Mouse (Mus musculus) CD4-positive helper T cell, adult 2 months (primary cell): ENCODE measurements around the gene Ap2a2.
"Not testable (repeated sequence)": the region's sequence is repeated elsewhere in the genome, so short reads cannot be mapped to it uniquely, and the experiment has no call there.

ENCODE experiments used
- DNase-seq: peaks from one replicate; pipeline ENCODE4 v3.0.0-alpha.2; 2012; ENCODE audit warnings: low read depth, missing footprints, low spot score

Ap2a2 gene

DNA sequence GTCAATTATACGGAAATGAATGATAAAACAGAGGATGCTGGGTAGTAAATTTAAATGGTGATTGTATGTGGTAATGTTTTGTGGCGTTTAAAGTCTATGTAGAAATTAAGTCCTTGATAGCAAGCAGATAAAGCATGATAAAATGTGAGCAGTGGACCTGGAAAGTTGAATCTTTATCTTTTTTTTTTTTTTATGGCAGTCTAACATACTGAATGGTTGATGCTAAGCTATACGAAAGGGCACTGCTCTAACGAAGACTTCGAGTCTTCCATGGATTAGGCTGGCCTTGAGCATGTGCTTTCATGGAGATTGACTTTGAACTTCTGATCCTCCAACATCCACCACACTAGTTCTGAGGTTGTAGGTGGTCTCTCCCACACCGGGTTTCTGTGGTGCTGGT, 31.1 kb downstream of the Ap2a2 start:
- DNase-seq, result no peak

DNA sequence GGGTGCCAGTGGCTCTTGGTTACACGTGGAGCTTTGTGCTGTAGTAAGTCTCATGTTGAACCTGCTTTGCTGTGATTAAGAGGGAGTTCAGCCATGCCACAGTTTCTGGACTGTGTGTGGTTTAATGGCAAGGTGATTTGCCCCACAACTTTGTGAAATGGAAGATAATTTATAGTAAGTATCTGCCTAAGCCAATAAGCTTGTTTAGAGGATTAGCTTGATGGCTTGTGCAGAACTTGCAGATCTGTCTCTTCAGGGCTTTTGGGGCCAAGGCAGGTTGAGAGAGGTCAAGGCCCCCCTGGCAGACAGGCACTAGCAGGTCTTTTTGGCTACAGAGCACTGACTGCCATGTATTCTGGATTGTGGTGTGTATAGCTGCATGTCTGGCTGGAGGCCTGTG, 35.0 kb downstream of the Ap2a2 start:
- no peak for DNase-seq

DNA sequence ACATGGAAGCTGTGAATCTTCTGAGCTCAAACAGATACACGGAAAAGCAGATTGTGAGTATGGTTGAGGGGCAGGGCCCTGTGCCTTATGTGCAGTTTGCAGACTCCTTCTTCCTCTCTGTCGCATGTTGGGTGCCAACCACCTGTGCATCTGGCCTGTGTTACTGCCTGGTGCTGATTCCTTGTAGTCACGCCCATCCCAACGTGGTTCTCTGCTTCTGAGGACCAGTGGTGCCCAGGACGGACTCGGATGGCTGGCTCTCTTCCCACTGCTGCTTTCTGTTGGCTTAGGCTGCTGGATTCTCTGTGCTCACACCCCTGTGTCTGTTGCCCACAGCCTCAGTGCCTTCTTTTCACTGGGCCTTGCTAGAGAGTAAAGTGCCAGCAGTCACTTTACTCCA, 35.6 kb downstream of the Ap2a2 start:
- no peak for DNase-seq

DNA sequence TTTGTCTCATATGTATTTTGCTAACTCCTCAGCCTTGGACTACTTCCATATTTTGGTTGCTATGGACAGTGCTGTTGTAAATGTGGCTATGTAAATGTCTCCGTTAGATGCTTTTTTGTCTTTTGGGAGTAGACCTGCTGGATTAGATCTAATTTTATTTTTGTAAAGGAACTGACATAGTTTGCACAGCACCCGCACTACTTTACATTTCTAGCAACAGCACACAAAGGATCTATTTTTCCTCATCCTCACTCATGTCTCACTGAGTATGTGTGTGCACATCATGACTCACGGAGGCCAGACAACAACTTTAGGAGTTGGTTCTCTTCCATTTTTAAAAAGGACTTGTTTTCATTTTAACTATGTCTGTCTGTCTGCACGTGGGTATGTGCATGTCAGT, 45.7 kb downstream of the Ap2a2 start:
- DNase-seq, result no peak

DNA sequence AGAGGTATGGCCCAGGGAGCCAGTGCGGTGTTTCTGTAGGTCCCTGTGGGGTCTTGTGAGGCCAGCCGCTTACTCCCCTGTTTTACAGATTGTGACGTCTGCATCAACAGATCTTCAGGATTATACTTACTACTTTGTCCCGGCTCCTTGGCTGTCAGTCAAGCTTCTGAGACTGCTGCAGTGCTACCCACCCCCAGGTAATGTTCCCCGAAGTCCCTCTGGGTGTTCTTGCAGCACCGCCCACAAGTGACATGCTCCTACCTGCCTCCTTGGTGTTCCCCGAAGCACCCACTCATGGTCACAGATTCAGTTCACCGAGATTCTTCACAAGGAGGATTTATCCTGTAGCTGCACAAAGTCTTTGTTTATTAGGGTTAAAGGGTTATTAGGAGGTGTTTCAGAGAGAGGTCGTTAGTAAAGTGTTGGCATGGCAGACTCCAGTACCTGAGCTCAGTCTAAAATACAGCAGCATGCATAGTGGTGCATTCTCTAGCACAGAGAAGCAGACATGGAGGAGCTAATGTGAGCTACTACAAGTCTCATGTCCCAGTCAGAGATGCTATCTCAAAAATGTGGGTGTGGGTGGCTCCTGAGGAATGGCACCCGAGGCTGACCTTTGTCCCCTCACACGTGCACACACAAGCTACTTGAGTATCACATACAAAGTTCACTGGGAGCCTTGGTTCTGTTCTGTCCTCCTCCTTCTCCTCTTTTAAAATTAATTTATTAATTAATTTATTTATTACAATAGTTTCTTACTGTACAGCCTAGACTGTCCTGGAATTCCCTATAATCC, 47.9 kb downstream of the Ap2a2 start:
- DNase-seq, result no peak

DNA sequence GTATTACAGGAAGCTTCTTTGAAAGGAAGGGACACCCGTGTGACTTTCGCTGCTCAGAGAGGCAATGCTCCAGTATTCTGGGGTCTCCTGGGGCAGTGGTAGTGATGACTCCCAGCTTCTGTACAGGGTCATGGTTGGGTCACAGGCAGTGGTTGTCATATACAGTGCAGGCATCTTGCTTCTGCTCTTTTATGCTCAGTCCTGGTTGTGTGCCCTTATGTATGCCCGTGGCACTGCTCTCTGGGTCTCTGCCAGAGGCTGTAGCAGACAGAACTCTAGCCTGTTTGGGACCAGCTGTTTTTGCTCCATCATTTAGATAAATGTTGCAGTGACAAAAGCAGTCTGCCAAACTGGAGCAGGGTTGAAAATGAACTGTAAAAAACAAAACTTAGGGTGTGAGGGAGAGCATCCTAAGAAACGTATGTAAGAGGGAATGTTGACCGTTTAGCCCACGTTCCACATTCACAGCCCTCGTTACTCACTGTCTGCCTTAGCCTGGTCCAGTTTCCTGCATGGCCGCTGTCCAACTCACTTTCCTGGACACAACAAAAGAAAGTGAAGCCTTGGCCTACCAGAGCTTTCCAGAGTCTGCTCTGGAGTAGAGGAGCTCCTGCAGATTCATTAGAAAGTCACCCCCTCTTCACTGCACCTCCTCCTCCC, 49.9 kb downstream of the Ap2a2 start:
- DNase-seq, result no peak

DNA sequence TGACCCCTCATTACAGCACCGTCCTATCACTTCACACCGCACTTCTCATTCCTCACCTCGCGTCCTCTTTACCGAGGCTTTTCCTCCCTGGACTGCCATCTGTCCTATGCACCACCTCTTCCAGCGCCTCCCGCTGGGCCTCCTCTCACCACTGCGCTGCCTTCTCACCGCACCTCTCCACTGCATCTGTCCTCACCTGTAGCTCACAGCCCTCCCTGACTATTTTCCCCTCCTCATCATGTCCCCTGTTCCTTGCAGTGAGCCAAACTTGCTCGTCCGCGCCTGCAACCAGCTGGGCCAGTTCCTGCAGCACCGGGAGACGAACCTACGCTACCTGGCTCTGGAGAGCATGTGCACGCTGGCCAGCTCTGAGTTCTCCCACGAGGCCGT, 50.4 kb downstream of the Ap2a2 start:
- no peak for DNase-seq

DNA sequence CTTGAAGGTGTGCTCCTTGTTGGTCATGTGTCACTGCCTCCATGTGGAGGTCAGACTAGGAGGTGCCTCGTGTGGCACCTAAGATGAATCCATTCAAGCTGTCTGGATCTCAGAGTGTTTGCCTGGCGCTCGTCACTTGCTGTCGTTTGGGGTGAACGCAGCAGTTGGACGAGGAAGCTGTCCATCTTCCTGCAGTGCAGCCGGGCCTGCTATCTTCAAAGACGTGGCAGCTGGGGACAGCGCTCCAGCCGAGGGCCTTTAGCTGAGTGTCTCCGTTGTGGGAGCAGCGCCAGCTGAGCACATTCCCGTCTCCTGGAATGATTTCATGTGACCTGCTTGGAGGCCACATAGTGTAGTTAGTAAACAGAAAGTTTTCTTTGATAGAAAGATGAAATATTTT, 50.8 kb downstream of the Ap2a2 start:
- no peak for DNase-seq

DNA sequence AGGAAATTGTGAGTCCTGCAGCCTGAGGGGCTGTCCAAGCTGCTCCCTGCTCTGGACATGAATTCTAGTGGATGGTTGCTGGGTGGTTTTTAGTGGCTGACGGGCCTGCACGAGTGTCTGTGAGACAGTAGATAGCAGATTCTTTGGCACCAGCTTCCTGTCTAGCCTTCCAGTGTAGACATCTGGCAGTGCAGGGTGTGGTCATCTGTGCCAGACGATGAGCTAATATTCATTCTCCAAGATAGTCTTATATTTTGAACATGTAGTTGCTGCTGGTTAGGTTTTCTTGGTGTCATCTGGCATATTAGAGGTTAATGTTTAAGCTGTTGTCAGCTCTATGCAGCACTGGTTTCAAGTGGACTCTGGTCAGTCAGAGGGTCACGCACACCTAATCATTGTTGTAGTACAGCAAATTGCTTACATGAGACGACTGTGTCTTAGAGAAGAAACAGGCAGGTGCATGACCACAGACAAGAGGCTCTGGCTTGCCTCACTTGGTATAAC, 52.4 kb downstream of the Ap2a2 start:
- no peak for DNase-seq

DNA sequence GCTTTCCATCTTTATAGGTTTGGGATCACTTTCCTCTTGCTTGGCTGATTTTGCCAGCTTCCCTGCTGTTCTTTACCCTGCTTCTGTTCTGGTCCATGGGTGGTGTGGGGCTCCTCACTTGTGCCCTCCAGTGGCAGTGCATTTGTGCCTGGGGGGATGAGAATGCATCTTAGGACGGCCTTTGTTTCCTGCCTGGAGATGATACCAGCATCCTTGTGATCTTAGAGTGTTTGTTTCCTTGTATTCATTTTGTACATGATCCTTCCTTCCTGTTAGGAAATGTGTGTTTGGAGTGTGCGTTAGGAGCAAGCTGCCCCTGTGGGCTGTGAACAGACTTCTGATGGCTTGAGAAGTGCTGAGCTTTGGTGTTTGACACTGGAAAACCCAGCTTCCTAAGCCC, 62.2 kb downstream of the Ap2a2 start:
- DNase-seq, result no peak

DNA sequence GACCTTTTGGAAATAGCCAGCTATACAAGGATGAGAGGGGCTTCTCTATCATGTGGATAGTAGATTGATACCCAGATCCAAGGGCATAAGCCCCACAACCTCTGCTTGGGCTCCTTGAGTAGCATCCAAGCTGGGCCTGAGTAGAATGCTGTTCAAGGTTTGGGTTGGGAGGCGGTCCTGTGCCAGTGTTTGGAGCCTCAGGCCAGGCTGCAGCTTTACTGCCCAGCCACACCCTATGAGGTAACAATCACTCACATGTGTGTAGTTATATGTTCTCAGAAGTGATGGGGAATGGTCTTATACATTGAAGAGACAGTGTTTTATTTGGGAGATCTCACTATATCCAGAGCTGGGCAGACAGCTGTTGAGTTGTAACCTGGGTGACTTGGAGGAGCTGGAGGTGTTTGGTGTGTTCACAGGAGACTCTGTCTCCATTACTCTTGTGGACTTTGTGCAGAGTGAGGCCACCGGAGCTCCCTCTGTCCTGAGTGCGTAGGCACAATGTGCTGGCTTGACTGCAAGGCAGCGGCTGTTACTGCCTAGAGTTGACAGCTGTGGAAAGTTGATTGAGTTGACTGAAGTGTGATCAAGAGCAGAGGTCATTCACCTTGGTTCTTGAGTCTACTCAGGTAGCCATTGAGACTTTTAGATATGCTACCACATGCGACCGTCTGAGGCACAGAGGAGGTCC, 63.3 kb downstream of the Ap2a2 start:
- no peak for DNase-seq

DNA sequence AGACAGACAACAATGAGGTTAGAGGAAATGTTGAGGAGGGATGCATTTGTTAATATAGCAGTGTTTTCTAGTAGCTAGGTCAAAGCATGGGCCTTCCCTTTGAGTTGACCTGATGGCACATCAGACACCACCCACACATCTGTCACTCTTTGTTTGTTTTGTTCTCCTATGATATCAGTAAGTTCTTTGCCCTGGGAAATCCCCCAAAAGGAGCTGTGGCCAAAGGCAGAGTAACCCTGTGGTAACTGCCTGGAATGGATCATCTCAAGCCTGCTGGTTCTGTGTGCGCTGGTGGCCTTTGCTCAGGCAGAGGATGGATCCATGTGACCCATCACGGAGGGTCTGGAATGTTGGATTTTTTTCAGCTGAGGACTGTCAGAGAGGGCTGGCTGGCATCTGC, 66.0 kb downstream of the Ap2a2 start:
- DNase-seq, result no peak

DNA sequence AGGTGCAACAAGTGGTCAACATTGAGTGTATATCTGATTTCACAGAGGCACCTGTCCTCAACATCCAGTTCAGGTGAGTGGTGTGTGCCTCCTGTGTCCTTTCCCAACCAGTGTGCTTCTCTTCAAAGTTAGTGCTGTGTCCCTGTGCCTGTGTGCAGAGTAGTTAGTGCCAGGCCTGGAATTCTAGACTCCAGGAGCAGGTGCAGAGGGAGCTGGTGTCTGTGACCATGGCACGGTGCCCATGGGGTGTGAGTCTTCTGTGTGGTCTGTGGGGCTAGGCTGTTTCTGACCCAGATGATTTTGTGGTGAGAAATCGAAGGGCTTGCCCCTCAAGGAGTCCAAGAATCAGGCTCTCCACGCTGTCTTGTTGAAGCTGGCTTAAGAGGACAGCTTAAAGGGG, 67.3 kb downstream of the Ap2a2 start:
- DNase-seq, result no peak

DNA sequence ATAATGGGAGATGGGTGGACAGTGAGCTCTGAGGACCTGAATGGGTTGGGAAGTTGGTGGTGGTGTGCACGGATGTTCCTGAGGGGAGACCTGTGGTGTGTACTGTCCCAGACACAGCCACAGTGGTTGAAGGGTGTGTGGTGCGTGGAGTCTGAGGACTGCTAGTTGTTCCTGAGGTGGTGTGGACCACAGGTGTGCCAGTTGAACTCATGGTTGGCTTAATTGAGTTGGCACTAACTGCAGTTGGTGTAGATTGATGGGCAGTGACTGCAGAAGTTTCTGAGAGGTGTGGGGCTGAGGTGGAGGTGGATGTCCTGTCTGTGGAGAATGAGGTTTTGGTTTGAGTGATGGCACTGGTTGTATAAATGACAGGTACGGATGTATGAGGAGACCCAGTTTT, 76.1 kb downstream of the Ap2a2 start:
- DNase-seq, result not testable (repeated sequence)

DNA sequence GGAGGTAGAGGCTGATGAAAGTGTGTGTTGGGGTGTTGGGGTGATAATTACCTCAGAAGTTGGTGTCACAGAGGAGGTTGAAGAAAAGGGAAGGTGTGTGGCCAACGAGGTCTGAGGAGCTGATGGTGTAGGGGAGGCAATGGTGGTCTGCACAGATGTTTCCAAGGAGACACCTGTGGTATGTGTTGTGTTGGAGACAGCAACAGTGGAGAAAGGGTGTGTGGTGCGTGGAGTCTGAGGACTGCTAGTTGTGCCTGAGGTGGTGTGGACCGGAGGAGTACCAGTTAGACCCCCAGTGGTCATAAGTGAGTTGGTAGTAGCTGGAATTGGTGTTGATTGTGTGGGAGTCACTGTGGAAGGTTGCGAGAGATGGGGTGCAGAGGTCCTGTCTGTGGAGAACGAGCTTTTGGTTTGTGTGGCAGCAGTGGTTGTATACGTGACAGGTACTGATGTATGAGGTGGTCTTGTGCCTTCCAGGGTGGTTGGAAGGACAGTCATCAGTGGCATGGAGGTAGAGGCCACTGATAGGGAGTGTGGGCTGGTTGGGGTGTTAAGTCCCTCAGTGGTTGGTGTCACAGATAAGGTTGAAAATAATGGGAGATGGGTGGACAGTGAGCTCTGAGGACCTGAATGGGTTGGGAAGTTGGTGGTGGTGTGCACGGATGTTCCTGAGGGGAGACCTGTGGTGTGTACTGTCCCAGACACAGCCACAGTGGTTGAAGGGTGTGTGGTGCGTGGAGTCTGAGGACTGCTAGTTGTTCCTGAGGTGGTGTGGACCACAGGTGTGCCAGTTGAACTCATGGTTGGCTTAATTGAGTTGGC, 76.8 kb downstream of the Ap2a2 start:
- DNase-seq, result not testable (repeated sequence)

DNA sequence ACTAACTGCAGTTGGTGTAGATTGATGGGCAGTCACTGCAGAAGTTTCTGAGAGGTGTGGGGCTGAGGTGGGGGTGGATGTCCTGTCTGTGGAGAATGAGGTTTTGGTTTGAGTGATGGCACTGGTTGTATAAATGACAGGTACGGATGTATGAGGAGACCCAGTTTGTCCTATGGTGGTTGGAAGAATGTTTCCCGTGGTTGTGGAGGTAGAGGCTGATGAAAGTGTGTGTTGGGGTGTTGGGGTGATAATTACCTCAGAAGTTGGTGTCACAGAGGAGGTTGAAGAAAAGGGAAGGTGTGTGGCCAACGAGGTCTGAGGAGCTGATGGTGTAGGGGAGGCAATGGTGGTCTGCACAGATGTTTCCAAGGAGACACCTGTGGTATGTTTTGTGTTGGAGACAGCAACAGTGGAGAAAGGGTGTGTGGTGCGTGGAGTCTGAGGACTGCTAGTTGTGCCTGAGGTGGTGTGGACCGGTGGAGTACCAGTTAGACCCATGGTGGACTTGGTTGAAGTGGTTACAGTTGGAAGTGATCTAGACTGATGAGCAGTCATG, 77.4 kb downstream of the Ap2a2 start:
- DNase-seq, result not testable (repeated sequence)

DNA sequence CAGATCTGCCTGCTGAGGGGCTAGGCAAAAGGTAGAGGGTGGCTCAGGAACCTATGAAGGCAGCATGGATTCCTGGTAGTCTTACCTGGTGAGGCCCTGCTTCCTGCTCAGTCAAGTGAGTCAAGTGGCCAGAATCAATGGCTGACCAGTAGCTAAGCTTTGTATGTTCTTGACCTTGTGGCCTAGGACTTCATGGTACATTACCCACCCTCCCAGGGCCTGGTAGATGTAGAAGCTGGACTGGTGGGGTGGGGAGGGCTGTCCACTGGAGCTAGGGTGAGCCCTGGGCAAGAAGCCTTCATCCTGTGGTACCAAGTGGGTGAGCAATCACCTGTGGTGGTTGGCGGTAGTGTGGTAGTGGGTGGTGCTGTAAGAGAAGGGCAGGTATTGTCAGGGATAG, 80.4 kb downstream of the Ap2a2 start:
- no peak for DNase-seq

DNA sequence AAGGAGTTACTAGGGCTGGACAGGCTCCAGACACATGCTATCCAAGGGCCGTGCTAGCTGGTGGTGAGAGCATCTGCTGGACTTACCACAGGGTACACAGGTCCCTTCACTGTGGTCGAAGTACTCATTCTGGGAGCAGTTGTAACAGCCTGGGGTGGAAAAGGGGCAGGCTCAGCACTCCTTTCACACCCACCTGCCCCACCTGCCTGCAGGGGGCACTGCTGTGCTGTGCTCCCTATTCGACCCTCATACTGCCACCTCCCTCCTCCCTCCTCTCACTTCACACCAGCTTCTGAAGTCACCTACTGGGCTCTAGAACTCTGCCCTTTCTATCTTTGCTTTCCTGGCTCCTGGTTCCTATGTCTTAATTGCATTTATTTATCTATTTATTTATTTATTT, 81.2 kb downstream of the Ap2a2 start:
- DNase-seq, result peak; percentile 27

DNA sequence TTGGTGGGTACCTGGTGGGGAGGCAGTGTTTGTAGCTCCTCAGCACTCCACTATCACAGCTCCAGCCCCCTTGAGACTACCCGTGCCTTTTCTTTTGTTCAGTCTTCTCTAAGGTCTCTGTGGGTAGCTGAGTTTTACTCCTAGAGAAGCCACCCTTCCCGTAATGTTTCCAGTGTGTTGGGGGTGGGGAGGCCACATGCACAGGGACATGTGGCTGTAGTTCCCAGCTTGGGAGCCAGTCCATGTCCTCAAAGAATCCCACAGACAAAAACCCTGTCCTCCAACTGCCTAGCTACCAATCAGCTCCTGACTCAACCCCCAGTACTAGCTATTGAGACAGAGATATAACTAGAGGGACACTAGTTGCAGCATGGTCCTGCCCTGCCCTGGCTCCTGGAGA, 85.1 kb downstream of the Ap2a2 start:
- DNase-seq, result no peak

DNA sequence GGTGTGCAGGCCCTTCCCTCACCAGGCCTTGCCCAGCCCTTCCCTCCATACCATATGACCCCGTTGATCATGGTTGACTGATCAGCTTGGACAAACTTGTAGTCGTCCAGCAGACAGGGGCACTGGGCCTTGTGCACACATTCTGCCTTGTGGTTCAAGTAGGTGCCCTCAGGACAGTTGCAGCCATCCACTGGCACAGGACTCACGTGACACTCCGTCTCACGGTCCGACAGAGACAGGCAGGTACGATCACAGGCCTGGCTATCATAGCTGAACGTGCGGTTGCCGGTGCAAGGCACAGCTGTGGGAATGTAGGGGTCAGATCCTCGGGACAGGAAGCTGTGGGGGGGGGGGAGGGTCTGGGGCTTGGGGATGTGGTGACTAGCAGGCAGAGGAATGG, 85.8 kb downstream of the Ap2a2 start:
- DNase-seq, result no peak

DNA sequence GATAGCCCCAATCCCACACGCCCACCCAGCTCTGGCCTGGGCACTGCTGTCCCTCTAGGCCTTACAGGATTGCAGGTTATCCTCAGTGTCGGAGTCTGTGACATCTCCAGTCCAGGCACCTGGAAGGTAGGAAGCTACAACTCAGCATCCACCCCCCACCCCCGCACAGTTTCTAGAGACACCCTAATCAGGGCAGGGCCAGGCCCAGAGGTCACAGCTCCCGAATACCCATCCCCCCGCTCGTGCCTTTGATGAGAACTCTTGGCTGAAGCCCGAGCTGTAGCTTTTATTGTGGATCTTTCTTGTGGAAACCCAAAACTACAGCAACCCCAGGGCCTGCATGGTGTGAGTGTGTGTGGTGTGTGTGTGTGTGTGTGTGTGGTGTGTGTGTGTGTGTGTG, 90.2 kb downstream of the Ap2a2 start:
- DNase-seq, result no peak

DNA sequence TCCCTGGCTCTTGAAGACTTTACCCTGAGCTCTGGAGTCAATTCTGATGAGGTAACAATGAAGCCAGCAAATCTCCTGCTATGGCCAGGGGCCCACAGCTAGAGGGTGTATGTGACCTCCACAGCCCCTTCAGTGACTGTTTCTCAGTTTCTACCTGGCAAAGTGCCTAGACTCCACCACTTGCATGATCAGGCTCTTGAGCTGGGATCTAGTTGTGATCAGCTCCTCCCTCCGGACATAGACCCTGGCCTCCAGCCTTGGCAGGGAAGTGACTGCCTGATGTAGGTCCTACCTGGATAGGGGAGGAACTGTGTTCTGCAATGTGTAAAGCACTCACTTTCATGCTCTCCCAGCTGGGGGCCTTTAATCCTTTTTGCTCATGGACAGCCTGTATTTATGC, 98.4 kb downstream of the Ap2a2 start:
- DNase-seq, result no peak
